Mouse (Mus musculus) kidney, adult 9 months (tissue): ENCODE results near the gene Slc9a3.

Experiments used
- DNase-seq: peaks from one replicate; pipeline ENCODE4 v3.0.0; 2022

Slc9a3 gene

DNA sequence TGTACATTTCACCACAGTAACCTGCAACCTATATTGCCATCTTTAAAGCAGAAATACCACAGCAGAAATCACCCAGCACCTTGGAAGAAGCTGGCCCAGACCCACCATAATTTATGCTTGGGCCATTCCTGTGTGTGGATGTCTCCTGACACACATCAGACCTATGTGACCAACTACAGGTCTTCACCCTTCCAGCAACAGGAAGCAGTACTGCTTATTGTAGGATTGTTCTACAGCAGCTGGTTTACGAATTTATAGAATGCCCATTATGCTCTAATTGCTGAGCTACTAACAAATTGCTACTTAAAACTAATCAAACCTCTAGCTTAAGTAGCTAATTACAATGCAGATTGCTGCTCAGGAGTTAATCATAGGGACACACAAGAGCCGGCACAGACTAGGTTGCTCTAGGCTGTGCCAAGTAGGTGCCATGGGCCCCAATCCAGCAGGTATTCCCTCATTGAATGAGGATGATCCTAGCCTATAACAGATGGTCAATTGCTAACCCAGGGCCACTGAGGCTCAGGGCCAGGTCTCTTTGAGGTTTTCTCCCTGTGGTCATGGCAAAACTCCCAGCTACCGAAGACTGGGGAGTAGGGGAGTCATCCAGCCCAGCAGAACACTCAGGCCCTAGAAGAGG lies 24.8 kb downstream of the Slc9a3 start:
- no peak for DNase-seq

DNA sequence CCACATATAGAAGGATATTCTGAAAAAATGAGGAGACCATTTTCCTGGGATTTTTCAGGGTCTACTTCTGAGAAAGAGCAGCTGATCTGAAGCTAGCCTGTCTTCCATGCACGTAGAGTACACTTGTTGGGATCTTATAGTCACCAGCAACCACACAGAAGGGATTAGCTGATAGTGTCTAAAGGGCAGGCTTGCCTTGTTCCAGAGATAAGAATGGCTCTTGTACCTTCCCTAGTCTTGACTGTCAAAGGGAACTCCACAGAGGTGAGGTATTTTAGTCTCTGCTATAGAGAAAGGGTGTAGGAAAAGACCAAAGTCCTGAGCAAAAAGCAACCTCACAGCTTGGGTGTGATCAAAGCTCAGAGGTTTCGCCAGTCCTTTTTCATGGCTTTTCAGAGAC lies 26.1 kb downstream of the Slc9a3 start:
- DNase-seq: peak; percentile 45

DNA sequence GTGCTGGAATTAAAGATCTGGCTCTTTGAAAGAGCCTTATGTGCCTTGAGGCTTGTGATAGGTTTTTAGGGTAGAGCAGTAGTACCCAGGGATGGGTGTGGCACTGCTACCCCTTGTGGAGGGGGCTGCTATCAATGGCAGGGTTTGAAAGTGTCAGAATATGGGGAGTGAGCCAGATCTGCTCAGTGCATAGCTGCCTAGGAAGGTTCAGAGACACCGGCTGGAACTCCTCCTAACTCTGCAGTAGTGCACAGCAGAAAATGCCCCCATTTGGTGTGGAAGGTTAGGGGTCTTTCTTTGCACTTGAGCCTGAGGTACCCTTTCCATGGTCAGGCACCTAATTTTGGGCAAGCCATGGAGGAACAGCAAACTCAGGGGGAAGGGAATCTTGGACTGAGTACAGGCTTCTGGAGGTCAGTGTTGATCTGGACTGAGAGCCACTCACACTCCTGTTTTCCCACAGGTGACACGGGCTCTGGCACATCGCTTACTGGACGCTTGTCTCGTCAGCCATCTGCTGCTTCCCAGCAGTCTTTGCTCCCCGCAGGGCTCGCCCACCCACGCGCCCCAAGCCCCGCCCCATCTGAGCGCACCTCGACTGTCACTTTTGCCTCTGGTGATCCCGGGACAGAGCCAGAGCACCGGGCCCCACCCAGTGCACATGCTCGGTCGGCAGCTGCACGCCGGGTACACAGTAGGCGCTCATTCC lies 45.2 kb downstream of the Slc9a3 start:
- no peak for DNase-seq

DNA sequence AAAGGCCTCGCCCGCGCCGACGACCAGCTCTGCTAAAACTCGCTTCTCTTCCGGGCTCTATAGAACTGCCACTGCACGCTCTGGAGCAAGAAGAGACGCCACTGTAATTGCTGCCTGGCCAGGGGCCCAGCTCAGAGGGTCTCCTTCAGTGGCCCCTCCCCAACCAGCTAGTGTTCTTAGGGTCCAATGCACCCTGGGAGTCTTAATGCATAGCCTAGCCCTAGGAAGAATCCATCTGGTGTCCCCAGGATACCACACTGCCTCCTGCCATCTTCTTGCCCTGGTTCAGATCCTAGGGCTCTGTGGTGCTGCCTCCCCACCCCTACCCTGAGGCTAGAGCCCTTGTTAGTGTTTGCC lies 45.8 kb downstream of the Slc9a3 start:
- DNase-seq: no peak

DNA sequence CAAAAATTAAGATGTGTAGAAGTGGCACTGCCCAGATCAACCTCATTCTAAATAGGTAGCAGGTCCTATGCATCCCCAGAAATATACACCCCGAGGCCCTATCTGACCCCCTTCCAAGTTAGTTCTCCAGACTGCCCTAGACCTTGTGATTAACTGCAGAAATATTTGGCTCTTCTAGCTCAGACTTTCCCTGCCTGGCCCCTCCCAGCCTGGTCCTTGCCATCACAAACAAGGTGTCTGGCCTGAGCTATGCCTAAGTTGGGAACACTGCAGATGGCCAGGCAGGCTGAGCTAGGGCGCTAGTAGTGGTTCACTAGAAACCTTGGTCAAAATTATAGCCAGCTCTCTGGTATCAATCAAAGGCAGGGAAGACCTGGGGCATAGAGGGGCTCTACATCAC lies 46.2 kb downstream of the Slc9a3 start:
- no peak for DNase-seq

DNA sequence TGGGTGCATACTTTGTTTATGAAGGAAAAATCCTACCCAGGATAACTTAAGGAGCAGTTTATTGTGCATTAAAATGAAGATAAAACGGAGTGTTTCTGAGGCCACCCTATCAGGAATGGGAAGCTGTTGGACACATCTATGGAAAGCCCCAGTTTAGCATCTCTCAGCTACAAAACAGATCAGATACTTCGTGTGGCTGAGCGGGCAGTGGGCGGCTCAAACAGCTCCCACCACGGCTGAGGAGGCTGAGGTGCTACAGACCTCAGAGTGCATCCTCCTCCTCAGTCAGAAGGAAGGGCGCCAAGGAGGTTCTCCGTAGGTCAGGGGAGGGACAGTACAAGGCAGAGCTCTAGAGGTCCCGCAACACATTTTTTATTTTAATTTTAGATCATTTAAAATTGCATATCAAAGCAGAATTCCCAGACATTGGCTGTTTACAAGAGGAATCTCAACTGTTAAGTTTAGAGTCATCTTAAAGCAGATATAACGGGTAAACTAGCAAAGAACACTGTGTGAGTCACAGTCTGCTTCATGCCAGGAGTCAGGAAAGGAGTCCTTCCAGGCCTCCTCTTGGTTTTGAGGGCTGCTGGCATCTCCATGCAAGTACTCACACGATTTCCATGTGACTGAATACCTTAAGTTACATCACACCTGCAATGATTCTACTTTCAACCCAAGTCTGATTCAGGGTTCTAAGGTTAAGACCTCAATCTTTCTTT lies 48.3 kb downstream of the Slc9a3 start:
- DNase-seq: no peak

DNA sequence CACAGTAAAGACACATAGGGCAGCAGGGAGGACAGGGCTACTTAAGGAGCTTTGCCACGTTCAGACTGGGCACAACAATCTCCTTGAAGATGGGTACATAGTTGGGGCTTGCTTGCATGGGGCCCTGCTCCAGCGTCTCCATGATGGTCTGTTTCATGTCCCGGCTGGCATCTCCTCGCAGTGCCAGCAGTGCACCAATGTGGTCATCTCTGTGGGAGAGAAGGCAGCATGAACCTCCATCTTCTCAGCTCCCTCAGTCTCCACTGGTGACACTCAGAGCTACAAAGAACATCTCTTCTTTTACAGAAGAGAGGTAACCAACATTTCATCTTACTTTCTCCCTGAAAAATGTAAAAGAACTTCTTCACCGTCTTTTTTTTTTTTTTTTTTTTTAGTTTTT lies 50.8 kb downstream of the Slc9a3 start:
- no peak for DNase-seq

DNA sequence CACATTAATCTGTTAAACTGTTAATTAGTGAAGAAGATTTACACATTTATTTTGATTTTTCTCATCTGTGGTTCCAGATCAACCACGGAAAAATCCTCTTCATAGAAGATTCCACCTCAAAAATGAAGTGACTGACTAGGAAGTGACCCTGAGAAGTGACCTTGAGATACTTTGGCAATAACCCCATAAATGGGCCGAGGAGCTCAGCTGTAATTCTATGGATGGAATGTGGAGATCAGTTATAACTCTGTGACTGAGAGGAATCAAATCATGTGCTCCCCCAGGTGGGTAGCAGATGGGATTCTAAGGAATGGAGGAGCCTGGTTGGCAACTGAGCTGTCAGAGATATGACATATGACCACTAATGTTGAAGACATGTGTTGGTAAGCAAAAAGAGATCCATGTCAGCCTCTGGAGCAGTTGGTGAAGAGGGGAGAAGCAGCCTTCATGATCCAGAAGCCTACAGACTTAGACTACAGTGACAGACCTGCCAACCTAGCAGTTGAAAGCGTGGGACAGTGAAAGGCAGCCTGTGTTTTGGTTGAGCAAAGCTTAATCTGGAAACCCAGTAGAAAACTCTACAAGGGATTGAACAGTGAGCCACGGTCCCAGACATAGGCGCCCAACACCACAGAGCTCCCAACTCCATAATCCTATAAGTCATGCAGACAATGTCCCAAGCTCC lies 61.9 kb downstream of the Slc9a3 start:
- no peak for DNase-seq

DNA sequence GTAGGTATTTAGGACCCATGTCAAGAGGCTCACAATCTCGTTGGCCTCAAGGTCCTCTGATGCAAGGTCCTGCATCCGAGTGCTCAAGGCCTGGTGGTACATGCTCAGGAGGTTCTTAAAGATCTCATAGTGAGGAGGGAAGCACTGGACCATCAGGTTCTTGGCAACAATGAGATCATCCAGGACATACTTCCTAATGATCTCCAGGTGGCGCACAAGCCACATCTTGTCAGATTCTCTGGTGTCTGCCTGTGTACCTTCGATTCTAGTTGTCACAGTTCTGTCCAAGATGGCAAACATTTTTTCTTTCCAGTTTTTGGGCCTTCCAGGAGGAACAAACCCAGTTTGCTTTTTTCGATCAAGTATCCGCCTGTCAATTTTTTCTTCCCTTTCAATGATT lies 71.4 kb downstream of the Slc9a3 start:
- no peak for DNase-seq

DNA sequence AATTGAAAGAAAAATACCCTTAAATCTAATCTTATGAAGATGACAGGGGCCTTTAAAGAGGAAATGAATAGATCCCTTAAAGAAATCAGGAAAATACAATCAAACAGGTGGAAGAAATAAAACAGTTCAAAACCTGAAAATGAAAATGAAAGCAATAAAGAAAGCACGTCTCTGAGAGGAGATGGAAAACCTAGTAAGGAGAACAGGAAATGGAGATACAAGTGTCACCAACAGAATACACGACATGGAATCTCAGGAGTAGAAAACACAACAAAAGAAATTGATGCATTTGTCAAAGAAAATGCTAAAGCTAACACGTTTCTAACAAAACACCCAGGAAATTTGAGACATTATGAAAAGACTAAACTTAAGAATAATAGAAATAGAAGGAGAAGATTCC lies 75.2 kb downstream of the Slc9a3 start:
- DNase-seq: no peak

DNA sequence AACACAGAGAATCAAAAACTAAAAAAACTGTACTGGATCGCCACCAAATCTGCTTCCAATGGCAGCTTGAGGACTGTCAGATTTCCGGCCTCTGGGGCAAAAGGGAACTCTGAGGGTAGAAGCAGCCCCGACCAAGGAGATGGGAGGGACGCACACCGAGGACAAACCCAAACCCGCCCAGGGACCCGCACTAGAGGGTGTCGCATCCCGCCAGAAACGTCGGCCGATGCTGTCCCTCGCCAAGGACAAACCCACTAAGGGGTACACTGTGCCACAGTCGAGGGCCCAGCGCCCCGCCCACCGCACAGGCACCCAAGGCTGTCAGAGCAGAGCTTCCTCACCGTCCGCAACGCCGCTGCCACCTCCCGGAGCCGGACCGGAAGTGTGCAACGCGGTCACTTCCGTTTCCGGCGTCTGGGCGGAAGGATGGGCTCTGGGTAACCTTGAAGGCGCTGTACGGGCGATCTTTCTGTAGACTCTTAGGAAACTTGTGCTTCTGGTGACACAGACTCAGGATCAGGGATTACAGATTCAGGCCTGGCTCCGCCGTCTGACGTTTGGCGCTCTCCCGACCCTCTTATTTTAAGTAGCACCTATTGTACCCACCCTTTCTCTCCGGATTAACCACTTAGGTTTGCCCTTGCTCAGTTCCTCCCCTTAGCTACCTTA lies 87.2 kb downstream of the Slc9a3 start, which contains the start of gene Exoc3:
Exoc3 (minus strand) TSS at position 416 of the 669 bp plus-strand sequence.
- DNase-seq: peak; percentile 93

DNA sequence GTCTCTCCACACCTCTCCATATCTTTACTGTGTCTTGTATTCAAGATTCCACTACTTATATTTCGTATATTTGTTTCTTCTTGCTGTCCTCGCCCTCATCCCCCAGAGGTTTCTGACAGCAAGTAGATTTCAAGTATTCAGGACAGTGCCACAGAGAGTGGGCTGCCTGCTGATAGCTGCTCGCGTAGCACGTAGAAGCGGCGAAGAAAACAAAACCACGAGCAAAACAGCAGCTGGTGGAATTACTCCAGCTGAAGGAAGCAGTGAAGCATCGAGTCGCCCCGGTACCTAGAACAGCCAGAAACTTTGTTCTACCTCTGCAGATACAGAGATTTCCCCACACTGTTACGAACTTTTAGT lies 87.7 kb downstream of the Slc9a3 start:
- DNase-seq: no peak

DNA sequence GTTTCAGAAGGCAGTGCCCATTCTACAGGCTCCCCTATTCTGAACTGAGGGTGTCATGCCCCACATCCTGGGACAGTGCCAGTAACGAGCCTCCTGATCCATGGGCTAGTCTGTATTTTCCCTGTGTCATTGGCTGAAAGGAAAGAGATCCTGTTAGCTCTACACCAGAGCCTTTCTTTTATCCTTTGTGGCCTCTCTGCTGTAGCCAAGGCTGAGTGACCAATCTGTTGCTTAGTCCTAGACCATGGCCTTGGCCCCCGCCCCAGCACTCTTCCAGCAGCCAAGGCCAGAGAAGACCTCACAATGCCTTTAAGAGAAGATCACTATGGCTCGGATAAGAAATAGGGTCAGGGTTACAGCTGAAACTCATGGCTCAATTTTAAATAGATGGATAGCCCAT lies 97.2 kb downstream of the Slc9a3 start:
- no peak for DNase-seq
